Mouse (Mus musculus): Measurements from ENCODE around the gene Hivep3. TPM values are rescaled to one million over a fixed set of nuclear protein-coding genes. Genes with fewer than 3 reads are reported as not detected.

Hivep3 gene
- polyA plus RNA-seq, 1 experiment = 5.4 TPM

GRCm38 (mm10) chr4:119859454-119859853 lies 125.9 kb downstream of the Hivep3 start:
- WGBS = 68% methylated on average over 4 of the region's 4 CpGs
- DNase-seq (ENCODE audit: low read depth, low spot score) = no peak

- DNase-seq (ENCODE audit: low read depth, low spot score) = no peak
- 54% methylated on average over 4 of the region's 4 CpGs for WGBS
Measured at GRCm38 (mm10) chr4:119861001-119861400, 127.4 kb downstream of the Hivep3 start.

- 59% methylated on average over 3 of the region's 3 CpGs for WGBS
- DNase-seq (ENCODE audit: low read depth, low spot score) = no peak
Measured at GRCm38 (mm10) chr4:119865827-119866455, 132.4 kb downstream of the Hivep3 start.

DNA sequence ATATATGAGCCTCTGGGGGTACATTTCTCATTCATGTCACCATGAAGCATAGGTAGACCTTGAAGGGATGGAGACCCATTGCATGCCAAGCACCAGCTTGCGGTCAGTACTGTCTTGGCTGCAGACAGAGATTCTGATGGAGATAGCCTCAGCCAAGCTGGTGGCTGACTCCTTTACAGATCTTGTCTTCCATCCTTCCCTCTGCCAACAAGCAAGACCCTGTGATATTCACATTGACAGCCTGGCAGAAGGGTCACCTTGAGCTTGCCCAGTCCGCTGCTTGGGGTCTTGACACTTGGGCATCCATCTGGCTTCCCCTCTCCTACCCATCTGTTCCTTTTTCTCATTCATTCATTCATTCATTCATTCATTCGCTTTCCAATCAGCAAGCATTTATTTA lies 133.5 kb downstream of the Hivep3 start:
- no peak for DNase-seq (ENCODE audit: low read depth, low spot score)
- 93% methylated on average over 3 of the region's 3 CpGs for WGBS

DNA sequence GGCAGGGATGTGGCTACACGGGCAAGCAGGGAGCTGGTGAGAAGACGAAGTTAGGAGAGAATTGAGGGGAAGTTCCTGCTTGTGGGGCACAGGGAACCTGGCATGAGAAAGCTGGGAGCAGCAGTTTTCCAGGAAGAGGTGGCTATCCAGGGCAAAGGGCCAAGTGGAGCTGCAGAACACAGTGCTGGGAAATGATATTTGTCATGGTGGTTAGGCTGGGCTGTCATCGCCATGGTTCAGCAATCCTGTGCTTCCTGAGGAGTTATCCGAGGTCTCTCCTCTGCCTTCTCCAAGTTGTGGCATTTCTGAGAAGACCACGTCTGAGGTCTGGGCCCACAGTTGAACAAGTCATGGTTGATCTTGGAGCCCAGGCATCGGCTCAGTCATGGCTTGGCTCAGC lies 136.8 kb downstream of the Hivep3 start:
- 59% methylated on average over 6 of the region's 6 CpGs for WGBS
- no peak for DNase-seq (ENCODE audit: low read depth, low spot score)

DNA sequence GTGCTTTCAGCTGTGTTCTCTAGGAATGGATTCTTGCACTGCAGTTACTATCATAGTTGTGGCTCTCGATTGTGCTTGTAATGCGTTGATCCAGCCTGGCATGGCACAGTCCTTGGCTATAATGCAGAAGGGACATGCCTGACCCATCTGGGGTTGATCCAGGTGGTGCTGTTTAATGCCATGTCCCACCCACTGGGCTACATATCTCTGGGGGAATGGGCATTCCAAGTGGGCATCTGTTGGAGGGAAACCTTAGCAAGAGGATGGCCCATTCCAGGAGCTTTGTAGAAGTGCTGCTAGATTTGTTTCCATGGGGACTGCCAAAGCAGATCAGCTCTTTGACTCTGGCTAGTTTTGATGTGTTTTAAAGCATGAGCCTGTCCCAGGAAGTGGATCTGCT lies 137.9 kb downstream of the Hivep3 start:
- DNase-seq (ENCODE audit: low read depth, low spot score) = no peak
- 90% methylated on average over 2 of the region's 2 CpGs for WGBS

- no peak for DNase-seq (ENCODE audit: low read depth, low spot score)
- 90% methylated on average over 10 of the region's 10 CpGs for WGBS
Measured at GRCm38 (mm10) chr4:119871861-119872582, 138.4 kb downstream of the Hivep3 start.

DNA sequence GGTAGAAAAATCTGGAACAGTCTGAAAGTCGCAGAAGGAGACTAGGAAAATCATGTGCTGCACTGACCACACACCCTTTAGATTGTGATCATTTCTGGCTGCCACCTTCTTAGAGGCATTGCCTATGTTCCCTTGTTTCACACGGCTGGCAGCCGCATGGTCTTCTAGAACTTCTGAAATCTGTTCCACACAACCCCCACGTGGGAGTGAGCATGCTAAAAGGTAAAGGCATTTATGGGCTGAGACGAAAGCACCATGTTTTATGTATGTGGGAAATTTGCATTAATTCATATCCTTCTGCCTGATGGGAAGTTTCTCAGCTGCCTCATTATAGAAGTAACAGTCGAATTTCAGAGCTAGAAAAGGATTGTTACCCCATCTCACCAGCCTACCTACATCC lies 140.4 kb downstream of the Hivep3 start:
- DNase-seq (ENCODE audit: low read depth, low spot score) = no peak
- WGBS = 81% methylated on average over 6 of the region's 6 CpGs

DNA sequence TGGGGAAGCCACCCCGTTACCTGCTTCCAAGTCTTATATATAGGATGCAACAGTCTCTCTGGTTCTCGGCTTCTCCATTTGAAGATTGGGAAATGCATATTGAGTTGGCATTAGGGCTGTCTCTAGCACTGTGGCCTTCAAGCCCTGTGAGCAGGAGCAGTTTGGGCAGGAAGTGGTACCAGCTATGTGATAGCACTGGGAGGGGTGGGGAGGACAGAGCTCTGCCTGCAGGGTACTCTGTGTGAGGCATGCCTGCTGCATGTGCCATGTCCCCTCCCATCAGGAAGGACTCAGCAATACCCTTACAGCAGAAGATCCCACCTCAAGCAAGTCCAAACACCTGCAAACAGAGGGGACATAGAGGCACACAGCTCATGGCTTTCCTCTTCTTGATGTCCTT lies 142.0 kb downstream of the Hivep3 start:
- 94% methylated on average over 2 of the region's 2 CpGs for WGBS
- DNase-seq (ENCODE audit: low read depth, low spot score) = no peak

GRCm38 (mm10) chr4:119876535-119877160 lies 143.1 kb downstream of the Hivep3 start:
- 89% methylated on average over 8 of the region's 8 CpGs for WGBS
- no peak for DNase-seq (ENCODE audit: low read depth, low spot score)

DNA sequence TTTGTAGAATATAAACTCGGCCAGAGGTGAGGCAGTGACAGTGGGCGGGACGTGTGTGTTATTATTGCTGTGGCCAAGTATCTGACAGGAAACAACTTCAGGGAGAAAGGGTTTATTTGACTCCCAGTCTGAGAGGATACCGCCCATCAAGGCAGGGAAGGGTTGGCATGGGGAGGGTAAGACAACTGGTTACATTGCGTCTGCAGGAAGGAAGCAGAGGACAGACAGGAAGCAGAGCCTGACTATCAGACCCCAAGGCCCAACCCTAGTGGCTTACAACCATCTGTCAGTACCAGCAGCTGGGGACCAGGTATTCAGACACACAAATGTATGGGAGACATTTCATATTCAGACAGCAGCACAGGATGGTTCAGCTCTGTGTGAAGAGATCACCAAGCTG lies 144.6 kb downstream of the Hivep3 start:
- WGBS = 35% methylated on average over 5 of the region's 5 CpGs

DNA sequence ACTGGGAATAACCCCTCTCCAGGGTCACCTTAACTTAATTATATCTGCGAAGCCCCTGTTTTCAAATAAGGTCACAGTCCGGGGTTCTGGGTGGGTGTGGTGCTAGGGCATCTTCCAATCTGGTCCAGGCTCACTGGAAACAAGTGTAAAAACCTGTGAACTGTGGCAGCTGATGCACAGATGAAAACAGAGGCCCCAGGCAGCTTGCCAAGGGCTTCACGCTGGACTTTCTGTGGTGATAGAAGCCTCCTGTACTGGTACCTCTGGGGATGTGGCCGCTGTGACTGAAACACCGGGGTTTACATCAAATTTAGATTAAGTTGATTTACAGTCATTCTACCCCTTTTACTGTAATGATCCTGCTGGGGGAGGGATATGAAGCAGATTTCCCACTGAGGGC lies 146.1 kb downstream of the Hivep3 start:
- DNase-seq (ENCODE audit: low read depth, low spot score) = no peak
- WGBS = 79% methylated on average over 5 of the region's 5 CpGs

More for the DNA sequence above, 144.6 kb downstream of the Hivep3 start:
- DNase-seq (ENCODE audit: low read depth, low spot score) = no peak

DNA sequence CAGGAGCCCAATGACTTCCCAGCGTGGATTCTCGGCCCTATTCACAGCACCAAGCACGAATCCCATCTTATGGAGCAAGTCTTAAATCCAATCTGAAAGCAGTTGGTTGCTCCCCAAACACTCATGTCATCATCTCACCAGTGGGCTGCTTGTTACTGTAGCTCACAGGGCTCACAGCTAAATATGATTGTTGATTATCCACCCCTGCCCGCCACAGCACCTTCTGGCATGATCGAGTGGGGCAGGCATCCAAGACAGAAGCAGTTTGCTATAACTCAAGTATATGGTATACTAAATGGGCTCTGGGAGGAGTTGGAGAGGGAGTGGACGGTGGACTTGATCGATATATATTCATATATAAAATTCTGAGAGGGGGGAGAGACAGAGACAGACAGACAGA lies 146.7 kb downstream of the Hivep3 start:
- WGBS = 91% methylated on average over 7 of the region's 7 CpGs
- no peak for DNase-seq (ENCODE audit: low read depth, low spot score)

GRCm38 (mm10) chr4:119881292-119881691 lies 147.7 kb downstream of the Hivep3 start:
- DNase-seq (ENCODE audit: low read depth, low spot score) = no peak
- 83% methylated on average over 4 of the region's 4 CpGs for WGBS

GRCm38 (mm10) chr4:119882401-119882800 lies 148.8 kb downstream of the Hivep3 start:
- DNase-seq (ENCODE audit: low read depth, low spot score) = no peak
- WGBS = 50% methylated on average over 4 of the region's 4 CpGs

DNA sequence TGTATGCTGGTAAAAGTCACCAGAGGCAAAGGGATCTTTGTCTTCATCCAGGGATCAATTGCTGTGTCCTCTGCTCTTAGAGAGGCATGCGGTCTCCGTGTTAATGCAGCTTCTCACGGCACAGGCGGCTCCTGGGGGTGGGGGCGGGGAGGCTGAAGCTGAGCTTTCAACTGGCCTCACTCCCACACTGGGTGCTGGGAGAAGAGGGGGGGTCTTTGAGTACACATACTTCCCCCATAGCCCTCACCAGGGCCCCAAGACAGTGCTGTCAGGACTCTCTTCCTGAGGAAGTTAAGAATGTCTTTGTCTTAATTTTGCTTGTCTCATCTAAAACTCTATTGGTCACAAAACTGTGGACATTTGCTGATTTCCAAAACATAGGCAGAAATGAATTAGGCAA lies 149.2 kb downstream of the Hivep3 start:
- DNase-seq (ENCODE audit: low read depth, low spot score) = no peak
- 65% methylated on average over 5 of the region's 5 CpGs for WGBS

- 31% methylated on average over 3 of the region's 3 CpGs for WGBS
- DNase-seq (ENCODE audit: low read depth, low spot score) = no peak
Measured at GRCm38 (mm10) chr4:119886621-119887020, 153.0 kb downstream of the Hivep3 start.

DNA sequence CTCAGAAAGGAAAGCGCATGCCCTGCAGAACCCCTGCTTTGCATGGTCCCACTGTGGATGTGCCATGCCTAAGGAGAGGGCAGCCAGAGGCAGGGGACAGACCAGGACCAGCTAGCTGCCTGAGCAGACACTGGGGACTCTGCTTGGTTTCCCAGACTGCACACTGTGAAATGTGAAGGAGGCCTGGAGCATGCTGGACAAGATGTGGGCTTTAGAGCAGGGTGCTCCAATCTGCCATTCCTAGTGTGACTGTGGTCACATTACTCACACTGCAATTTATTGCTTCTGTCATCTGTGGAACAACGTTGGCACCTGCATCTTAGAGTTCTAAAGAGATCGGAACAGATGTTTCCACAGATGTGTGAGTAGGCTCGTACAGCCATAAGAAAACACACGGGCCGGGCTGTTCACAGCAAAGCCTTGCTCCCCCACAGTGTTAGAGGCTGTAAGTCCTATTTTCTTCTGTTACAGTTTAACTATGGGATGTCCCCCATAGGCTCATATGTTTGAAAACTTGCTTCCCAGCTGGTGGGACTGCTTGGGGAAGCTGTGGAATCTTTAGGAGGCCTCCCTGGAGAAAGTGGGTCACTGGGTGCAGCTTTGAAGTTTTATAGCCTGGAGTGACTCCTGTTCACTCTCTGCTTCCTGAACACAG lies 154.1 kb downstream of the Hivep3 start:
- 53% methylated on average over 6 of the region's 6 CpGs for WGBS
- no peak for DNase-seq (ENCODE audit: low read depth, low spot score)

DNA sequence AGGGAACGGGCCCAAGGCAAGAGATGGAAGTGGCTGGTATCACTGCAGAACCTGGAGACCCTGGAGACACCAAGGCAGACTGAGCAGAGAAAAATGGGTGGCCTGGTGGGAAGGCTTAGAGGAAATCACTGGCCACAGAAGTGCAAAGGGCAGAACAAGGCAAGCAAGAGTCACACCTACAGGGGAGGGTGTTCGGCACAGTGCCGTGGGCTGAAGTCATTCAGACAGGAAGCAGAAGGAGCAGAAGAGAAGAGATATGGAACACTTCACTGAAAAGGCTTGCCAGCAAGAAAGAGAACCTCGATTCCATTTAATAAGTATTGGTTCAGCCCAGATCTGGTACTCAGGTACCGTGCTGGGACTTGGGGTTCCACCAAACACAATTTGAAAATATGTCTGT lies 156.2 kb downstream of the Hivep3 start:
- WGBS = 47% methylated on average over 5 of the region's 5 CpGs
- peak; percentile 21 for DNase-seq (ENCODE audit: low read depth, low spot score)

DNA sequence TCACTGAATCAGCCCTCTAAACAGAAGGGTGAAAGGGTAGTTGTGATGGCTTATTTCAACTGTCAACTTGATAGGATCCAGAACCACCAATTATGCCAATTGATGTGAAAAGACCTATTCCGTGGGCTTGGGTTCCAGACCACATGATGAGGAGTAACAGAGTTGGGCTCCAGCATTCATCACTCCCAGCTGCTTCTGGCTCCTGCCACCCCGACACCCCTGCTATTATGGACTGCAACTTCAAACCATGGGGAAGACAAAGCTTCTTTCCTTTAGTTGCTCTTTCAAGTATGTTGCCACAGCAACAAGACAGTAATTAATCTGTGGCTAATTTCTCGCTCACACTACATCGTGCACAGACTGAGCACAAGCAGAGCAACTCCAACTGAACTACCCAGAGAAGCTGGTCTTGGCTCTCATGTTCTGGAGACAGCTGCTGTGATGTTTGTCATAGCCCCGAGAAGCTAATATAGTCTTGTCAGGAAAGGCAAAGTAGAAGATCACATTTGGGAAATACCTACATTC lies 159.7 kb downstream of the Hivep3 start:
- WGBS = 73% methylated on average over 5 of the region's 5 CpGs
- DNase-seq (ENCODE audit: low read depth, low spot score) = no peak

All from large intestine, adult 2 months (tissue).